Mouse (Mus musculus) stomach, postnatal 0 days (tissue): ENCODE data around the gene Zfp109. TPM values are rescaled to one million over a fixed set of nuclear protein-coding genes. Genes with fewer than 3 reads are reported as not detected.

ENCODE experiments used
- ATAC-seq: fragments of 200-750 bp; cut with Nextera tagmentation; 2 replicates; pipeline ENCODE4 v1.8.0; 2017; ENCODE audit not compliant: low FRiP score, low TSS enrichment
- DNase-seq: peaks from one replicate; pipeline ENCODE4 v3.0.0-alpha.2; 2016; ENCODE audit warnings: low spot score
- H3K27ac ChIP-seq: fragments of 300-500 bp; sonication (generic); replicated peaks from 2 replicates; pipeline ENCODE4 v1.5.1; 2014; ENCODE audit warnings: mild to moderate bottlenecking, control low read depth
- H3K27me3 ChIP-seq: fragments of 300-500 bp; sonication (generic); 2 replicates; pipeline ENCODE4 v1.6.1; 2014; ENCODE audit warnings: low read length; ENCODE audit not compliant: control insufficient read depth, insufficient read depth
- H3K36me3 ChIP-seq: fragments of 300-500 bp; sonication (generic); 2 replicates; pipeline ENCODE4 v1.6.1; 2014; ENCODE audit warnings: low read length, mixed read lengths; ENCODE audit not compliant: control insufficient read depth, insufficient read depth
- H3K4me1 ChIP-seq: fragments of 300-500 bp; sonication (generic); replicated peaks from 2 replicates; pipeline ENCODE4 v1.6.1; 2014; ENCODE audit warnings: antibody characterized with exemption; ENCODE audit not compliant: control insufficient read depth, insufficient read depth
- H3K4me2 ChIP-seq: fragments of 300-500 bp; sonication (generic); replicated peaks from 2 replicates; pipeline ENCODE4 v1.6.1; 2014; ENCODE audit warnings: low read depth, mild to moderate bottlenecking, control low read depth, moderate library complexity
- H3K4me3 ChIP-seq: fragments of 300-500 bp; sonication (generic); 2 replicates; pipeline ENCODE4 v1.5.1; 2014; ENCODE audit warnings: low read depth, low read length, control low read depth
- H3K9ac ChIP-seq: fragments of 300-500 bp; sonication (generic); 2 replicates; pipeline ENCODE4 v1.6.1; 2014; ENCODE audit warnings: mild to moderate bottlenecking, low read length, control low read depth, mixed read lengths
- H3K9me3 ChIP-seq: fragments of 300-500 bp; sonication (generic); 2 replicates; pipeline ENCODE4 v1.6.1; 2016; ENCODE audit warnings: low read length; ENCODE audit not compliant: control insufficient read depth
- CTCF ChIP-seq: IDR thresholded peaks from 2 replicates; pipeline ENCODE4 v1.5.1; 2016; ENCODE audit warnings: antibody characterized with exemption, low read depth, mild to moderate bottlenecking, moderate library complexity
- EP300 ChIP-seq: optimal IDR thresholded peaks from 2 replicates; pipeline ENCODE3; 2016; ENCODE audit warnings: antibody characterized with exemption
- WGBS: fragments of 180-500 bp; shearing (Covaris S2); extraction: QIAGEN DNeasy Blood & Tissue Kit; methylation state at CpG from one replicate; pipeline ENCODE4 v1.1.7; 2014; 5-methylcytosine and 5-hydroxymethylcytosine counted together
- polyA plus RNA-seq: library from polyadenylated mRNA; unstranded; fragments of >200 nt; fragmentation: Nextera tagmentation; extraction: Ambion mirVana; gene quantifications from 2 replicates; pipeline ENCODE4 v1.2.1, GENCODE M21; 2015

Zfp109 gene
- polyA plus RNA-seq, 1 experiment from 2014 or later: 1.4 TPM

GRCm38 (mm10) chr7:24274456-24274855 is 37.1 kb upstream of the Zfp109 start:
- ATAC-seq (no peak), DNase-seq (no peak)
- Histone ChIP-seq H3K27ac (no peak overlapping the region), H3K36me3 (peaks cover 14% of the 10 kb centered on the region), H3K9me3 (no peaks in the 10 kb centered on the region), H3K27me3 (no peaks in the 10 kb centered on the region), H3K4me2 (no peak overlapping the region), H3K9ac (no peak overlapping the region), H3K4me3 (no peak overlapping the region), H3K4me1 (0 out of 2 replicates have a peak, but pooled peaks cover 3% of the 10 kb centered on the region)
- WGBS: 97% methylated on average over 4 of the region's 4 CpGs
- TF ChIP-seq CTCF (no peak), EP300 (no peak)

- 87% methylated on average over 6 of the region's 6 CpGs for WGBS
- Histone ChIP-seq H3K27ac (no peak overlapping the region), H3K4me2 (no peak overlapping the region), H3K36me3 (peaks cover 14% of the 10 kb centered on the region), H3K4me1 (0 out of 2 replicates have a peak, but pooled peaks cover 3% of the 10 kb centered on the region), H3K27me3 (no peaks in the 10 kb centered on the region), H3K4me3 (no peak overlapping the region), H3K9ac (no peak overlapping the region), H3K9me3 (no peaks in the 10 kb centered on the region)
- TF ChIP-seq CTCF: no peak
- no peak for TF ChIP-seq EP300
- ATAC-seq (no peak), DNase-seq (no peak)
Measured at GRCm38 (mm10) chr7:24271191-24271590, 33.8 kb upstream of the Zfp109 start.

- ATAC-seq (peak; percentile 96), DNase-seq (peak; percentile 80)
- Histone ChIP-seq H3K4me3 (peak within 1 kb of the TSS; percentile 64), H3K9ac (peak within 1 kb of the TSS; percentile 75), H3K36me3 (peaks cover 14% of the 10 kb centered on the region), H3K27ac (0 out of 2 replicates have a peak within 1 kb of the TSS, but pooled peaks have one; percentile 56), H3K27me3 (no peaks in the 10 kb centered on the region), H3K9me3 (no peaks in the 10 kb centered on the region), H3K4me2 (peak within 1 kb of the TSS; percentile 92), H3K4me1 (0 out of 2 replicates have a peak, but pooled peaks cover 3% of the 10 kb centered on the region)
- WGBS: under 1% methylated on average over 12 of the region's 12 CpGs
- TF ChIP-seq EP300 (no peak), CTCF (no peak)
Measured at GRCm38 (mm10) chr7:24270288-24270672, 32.9 kb upstream of the Zfp109 start, which contains the start of gene Zfp93. TSS of gene Zfp93 (plus strand) at chr7:24270420.

GRCm38 (mm10) chr7:24269667-24270287 is 32.4 kb upstream of the Zfp109 start:
- Histone ChIP-seq H3K4me2 (peak overlapping the region; percentile 92), H3K27me3 (no peaks in the 10 kb centered on the region), H3K9me3 (no peaks in the 10 kb centered on the region), H3K9ac (peak overlapping the region; percentile 75), H3K27ac (no peak overlapping the region), H3K36me3 (peaks cover 10% of the 10 kb centered on the region), H3K4me3 (peak overlapping the region; percentile 64), H3K4me1 (0 out of 2 replicates have a peak, but pooled peaks cover 3% of the 10 kb centered on the region)
- ATAC-seq (peak; percentile 20; the same call in 1 of the 2 replicates), DNase-seq (no peak)
- TF ChIP-seq EP300 (no peak), CTCF (no peak)
- 32% methylated on average over 7 of the region's 7 CpGs for WGBS

GRCm38 (mm10) chr7:24269256-24269655 is 31.9 kb upstream of the Zfp109 start:
- H3K9me3 ChIP-seq: no peaks in the 10 kb centered on the region
- 0 out of 2 replicates have a peak, but pooled peaks cover 3% of the 10 kb centered on the region for H3K4me1 ChIP-seq
- no peak overlapping the region; the same call in 1 of the 2 replicates for H3K4me2 ChIP-seq
- no peak for DNase-seq
- TF ChIP-seq EP300 (no peak), CTCF (no peak)
- no peak overlapping the region for H3K27ac ChIP-seq
- H3K9ac ChIP-seq: no peak overlapping the region
- H3K27me3 ChIP-seq: no peaks in the 10 kb centered on the region
- 75% methylated on average over 3 of the region's 3 CpGs for WGBS
- no peak for ATAC-seq
- H3K4me3 ChIP-seq: no peak overlapping the region
- peaks cover 5% of the 10 kb centered on the region; the same call in 1 of the 2 replicates for H3K36me3 ChIP-seq
